Mouse (Mus musculus) MN1 (cell line): ENCODE measurements around the gene Ten1.

Experiments used
- DNase-seq: peaks from one replicate; pipeline ENCODE4 v3.0.0-alpha.2; 2016; ENCODE audit warnings: low spot score

Gene Ten1

GRCm38 (mm10) chr11:116237742-116238395, 39.2 kb downstream of the Ten1 start, which contains the start of gene Evpl:
Gene Evpl (minus strand): TSS chr11:116238077.
- DNase-seq, result no peak

GRCm38 (mm10) chr11:116239797-116240196, 41.1 kb downstream of the Ten1 start:
- DNase-seq, result peak; percentile 88

GRCm38 (mm10) chr11:116241744-116242235, 43.1 kb downstream of the Ten1 start:
- DNase-seq, result peak; percentile 36

- no peak for DNase-seq
These were observed 45.9 kb downstream of the Ten1 start for GRCm38 (mm10) chr11:116244580-116244979.

- no peak for DNase-seq
These were observed 47.0 kb downstream of the Ten1 start for GRCm38 (mm10) chr11:116245616-116246015.

GRCm38 (mm10) chr11:116247502-116248222, 49.0 kb downstream of the Ten1 start:
- no peak for DNase-seq

GRCm38 (mm10) chr11:116250898-116251297, 52.2 kb downstream of the Ten1 start:
- no peak for DNase-seq

GRCm38 (mm10) chr11:116253076-116253600, 54.5 kb downstream of the Ten1 start:
- no peak for DNase-seq

- DNase-seq, result peak; percentile 24
These were observed 56.0 kb downstream of the Ten1 start for GRCm38 (mm10) chr11:116254627-116255026.

GRCm38 (mm10) chr11:116255090-116255981, 56.7 kb downstream of the Ten1 start:
- no peak for DNase-seq

- DNase-seq, result no peak
These were observed 57.5 kb downstream of the Ten1 start for GRCm38 (mm10) chr11:116255982-116256675.

- DNase-seq, result no peak
These were observed 60.8 kb downstream of the Ten1 start for GRCm38 (mm10) chr11:116259461-116259860.

- no peak for DNase-seq
These were observed 61.6 kb downstream of the Ten1 start for GRCm38 (mm10) chr11:116260259-116260658.
